Mouse (Mus musculus): ENCODE measurements at regions not wholly inside any gene's neighbourhood (a gene's known extent, or its start where the extent isn't known, plus 50 kb on each side); places are given as distances from the start of the nearest gene placed in this dataset.

DNA sequence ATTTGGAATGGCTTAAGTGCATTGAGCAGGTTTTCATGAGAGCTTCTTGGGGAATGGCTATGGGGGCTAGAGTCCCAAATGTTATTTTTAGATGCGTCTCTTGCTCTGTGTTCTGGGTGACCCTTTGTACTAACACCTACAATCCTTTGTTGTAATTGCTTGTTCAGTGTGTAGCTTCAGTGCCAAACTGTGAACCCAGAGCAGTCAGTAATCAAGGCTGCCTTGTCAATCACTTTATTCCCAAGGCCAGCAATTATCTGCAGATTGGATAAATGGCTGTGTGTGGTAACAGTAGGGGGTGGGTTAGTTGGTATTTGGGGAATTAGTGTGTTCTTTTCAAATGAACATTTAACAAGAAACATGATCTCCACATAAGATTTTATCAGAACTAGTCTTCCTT is 390.4 kb downstream of the Poteg start:
- intact Hi-C loops (cut with DNase I) = no loop called here
- DNase-seq (ENCODE audit: low spot score in 2 of 2) = no peak

GRCm38 (mm10) chr8:27866468-27866995 is 419.1 kb downstream of the Poteg start:
- DNase-seq (ENCODE audit: low spot score in 2 of 2) = peak in 1 of 2 experiments; percentile 2

DNA sequence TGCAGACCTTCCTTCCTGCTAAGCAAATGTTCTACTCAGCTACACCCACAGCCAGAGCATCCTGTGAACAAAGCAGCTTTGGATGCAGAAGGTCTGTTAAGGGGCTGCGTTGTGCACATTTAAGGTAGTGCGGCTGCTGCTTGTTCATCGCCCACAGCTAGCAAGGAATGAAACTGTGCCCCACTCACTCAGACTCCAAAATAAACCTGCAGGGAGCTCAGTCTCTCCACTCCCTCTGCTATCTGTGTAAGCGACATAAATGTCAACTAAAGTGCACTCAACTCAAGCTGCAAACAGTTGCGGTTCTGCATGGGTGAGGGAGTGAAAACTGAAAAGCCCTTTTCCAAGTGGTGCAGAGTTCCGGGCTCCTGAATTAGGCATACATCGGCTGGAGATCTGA is 421.1 kb downstream of the Poteg start:
- peak; percentile 71 to 94 for DNase-seq (ENCODE audit: low spot score in 2 of 2)
- intact Hi-C loops (cut with DNase I) = loop anchor here (10.0 kb wide), 1 partner anchor 1006 kb away; no protein-coding TSS in a partner anchor

More at GRCm38 (mm10) chr8:27866468-27866995, 419.1 kb downstream of the Poteg start:
- intact Hi-C loops (cut with DNase I) = loop anchor here (10.0 kb wide), 1 partner anchor 1008 kb away; no protein-coding TSS in a partner anchor

- no peak for DNase-seq (ENCODE audit: low spot score in 2 of 2)
- intact Hi-C loops (cut with DNase I) = no loop called here
These were observed 430.3 kb downstream of the Poteg start for GRCm38 (mm10) chr8:27877691-27878264.

GRCm38 (mm10) chr8:27889292-27889691 is 441.8 kb downstream of the Poteg start:
- no peak for DNase-seq (ENCODE audit: low spot score in 2 of 2)
- intact Hi-C loops (cut with DNase I) = no loop called here

DNA sequence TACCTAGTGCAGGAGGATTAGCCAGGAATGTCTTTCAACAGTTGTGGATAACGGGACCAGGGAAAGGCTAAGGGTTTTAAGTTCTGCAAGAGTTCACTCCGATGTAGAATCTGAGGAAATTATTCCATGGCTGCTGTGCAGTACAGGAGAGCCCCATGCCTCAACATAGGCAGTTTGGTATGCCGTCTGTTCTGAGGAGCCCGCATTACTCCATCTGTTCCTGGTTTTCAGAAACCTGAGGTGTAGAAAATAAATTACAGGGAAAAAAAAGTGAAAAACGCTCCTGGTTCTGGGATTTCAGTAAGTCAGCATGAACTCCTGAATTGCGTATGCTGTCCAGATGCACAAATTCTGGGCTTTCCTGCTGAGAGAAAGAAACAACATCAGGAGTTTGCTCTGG is 446.9 kb downstream of the Poteg start:
- peak; percentile 27 to 34 for DNase-seq (ENCODE audit: low spot score in 2 of 2)
- intact Hi-C loops (cut with DNase I) = no loop called here

DNA sequence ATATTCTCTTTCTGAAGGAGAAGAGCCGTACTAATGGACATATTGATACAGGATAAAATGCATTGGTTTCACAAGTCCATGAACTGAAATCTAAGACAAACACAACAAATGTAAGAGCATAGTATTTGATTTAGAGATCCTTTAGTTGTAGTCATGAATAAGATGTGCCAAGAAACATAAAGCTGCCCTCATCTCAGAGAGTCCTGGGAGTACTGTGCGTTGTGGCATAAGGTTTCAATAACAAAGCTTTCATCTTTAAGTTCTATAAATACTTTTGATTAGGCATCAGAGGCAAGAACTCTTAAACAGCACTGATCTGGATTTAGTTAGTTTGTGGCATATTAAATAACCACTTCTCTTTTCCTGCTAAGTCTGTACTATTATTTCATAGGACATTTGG is 452.6 kb downstream of the Poteg start:
- DNase-seq (ENCODE audit: low spot score in 2 of 2) = no peak
- intact Hi-C loops (cut with DNase I) = no loop called here

- DNase-seq (ENCODE audit: low spot score in 2 of 2) = no peak
- intact Hi-C loops (cut with DNase I) = no loop called here
These were observed 456.3 kb downstream of the Poteg start for GRCm38 (mm10) chr8:27903796-27904195.

DNA sequence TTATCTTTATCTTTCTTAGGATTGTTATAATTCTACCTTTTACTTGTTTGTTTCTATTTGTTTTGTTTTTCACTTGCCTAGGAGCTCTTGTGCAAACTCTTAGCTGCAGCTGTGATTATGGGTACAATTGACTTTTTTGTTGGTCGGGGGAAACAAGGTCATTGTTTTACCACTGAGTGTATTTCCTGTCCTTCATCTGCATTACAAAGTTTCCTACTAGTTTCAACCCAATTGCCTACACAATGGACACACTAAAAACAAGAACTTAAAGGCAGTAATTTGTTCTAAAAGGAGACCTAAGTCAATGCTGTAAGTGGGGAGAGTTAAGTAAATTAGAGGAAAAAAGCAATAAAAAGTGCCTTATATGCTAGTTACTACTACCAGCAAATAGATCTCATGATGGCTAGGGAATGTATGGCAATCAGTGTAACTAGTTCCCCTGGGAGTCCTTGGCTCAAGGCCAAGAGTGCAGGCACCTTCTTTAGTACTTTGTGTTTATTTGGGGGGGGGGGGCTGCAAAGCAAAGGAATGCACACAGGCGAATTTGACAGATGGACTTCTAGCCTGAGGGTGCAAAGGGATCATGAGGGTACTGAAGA is 462.0 kb downstream of the Poteg start:
- intact Hi-C loops (cut with DNase I) = no loop called here
- no peak for DNase-seq (ENCODE audit: low spot score in 2 of 2)

GRCm38 (mm10) chr8:27938559-27939492 is 491.4 kb downstream of the Poteg start:
- no peak for DNase-seq (ENCODE audit: low spot score in 2 of 2)
- intact Hi-C loops (cut with DNase I) = no loop called here

DNA sequence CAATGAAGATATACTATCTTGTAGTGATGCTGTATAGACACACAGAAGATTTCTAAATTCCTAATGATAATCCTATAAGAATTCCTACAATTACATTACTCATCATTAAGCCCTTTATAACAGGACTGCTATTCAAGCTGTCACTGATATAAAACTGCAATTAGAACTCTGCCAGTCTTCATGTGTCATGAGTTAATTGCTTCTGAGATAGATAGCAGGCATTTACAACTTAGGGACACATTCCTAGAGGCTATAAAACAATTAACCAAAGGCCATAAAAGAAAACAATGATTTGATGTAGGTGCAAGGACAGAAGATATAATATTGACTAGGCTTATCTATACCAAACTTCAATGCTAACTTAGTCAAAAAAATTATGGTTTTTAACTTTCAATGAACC is 507.5 kb downstream of the Poteg start:
- DNase-seq (ENCODE audit: low spot score in 2 of 2) = no peak
- intact Hi-C loops (cut with DNase I) = no loop called here

DNA sequence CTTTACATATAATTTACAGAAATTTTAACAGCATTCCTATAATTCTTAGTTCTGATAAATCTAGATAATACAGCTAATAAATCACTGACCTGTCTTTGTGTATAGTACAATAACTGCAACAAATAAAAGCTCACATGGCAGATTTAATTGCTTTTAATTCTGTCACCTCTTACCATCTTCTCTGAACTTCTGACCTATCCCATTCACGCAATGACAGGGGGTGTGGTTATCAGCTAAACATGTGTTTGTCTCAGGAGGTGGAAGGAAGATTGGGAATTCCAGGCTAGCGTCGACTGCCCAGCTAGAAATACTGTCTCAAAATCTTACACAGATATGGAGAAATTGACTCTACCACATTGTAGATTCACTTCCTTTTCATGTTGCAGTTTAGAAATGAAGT is 533.5 kb downstream of the Poteg start:
- DNase-seq (ENCODE audit: low spot score in 2 of 2) = no peak
- intact Hi-C loops (cut with DNase I) = no loop called here

DNA sequence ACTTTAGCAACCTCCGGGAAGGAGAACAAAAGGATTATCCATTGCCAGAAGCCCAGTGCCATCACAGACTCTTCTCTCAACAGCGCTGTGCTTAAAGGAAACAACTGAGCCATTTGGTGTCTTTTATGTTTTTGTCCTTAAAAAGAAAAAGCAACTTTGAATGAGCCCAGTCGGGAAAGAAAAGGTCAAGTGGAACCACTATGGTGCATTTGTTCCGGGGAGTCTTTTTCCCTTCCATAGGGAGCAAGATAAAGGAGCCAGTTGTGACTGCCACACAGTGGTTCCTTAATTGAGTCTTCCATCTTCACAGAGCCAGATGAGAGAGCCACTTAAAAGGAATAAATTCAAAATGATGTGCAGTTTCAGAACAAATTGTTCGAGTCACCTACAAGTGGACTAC is 534.3 kb downstream of the Poteg start:
- DNase-seq (ENCODE audit: low spot score in 2 of 2) = no peak
- intact Hi-C loops (cut with DNase I) = no loop called here

DNA sequence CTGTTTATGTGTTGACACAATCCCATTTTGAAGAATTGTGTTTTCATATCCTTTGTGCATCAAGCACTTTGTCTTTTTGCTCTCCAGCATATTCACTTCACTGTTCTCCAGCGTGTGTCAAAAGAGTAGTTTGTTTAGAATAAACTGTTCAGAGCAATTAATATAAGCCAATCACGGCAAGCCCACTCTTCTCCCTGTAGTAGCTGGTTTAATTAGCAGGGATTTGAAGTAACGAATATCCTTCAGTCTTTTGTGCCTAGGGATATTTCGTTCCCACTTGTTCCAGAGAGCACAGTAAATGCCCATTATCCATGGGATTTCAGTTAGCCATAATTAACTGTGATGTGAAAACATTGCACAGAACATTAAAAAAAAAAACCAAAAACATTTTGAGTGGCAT is 565.4 kb downstream of the Poteg start:
- no peak for DNase-seq (ENCODE audit: low spot score in 2 of 2)
- intact Hi-C loops (cut with DNase I) = no loop called here
